Mouse (Mus musculus) cerebellum, adult 2 months (tissue): ENCODE data around the gene Zg16.

ENCODE experiments used
- CTCF ChIP-seq: fragments of 200-500 bp; IDR thresholded peaks from 2 replicates; pipeline ENCODE4 v1.5.1; 2011; ENCODE audit warnings: low read depth, mild to moderate bottlenecking, control low read depth, low read length, moderate library complexity, borderline replicate concordance; ENCODE audit not compliant: insufficient read depth
- POLR2A ChIP-seq: fragments of 200-500 bp; IDR thresholded peaks from 2 replicates; pipeline ENCODE4 v1.6.1; 2011; ENCODE audit warnings: low read length, control low read depth, borderline replicate concordance; ENCODE audit not compliant: insufficient read depth

DNA sequence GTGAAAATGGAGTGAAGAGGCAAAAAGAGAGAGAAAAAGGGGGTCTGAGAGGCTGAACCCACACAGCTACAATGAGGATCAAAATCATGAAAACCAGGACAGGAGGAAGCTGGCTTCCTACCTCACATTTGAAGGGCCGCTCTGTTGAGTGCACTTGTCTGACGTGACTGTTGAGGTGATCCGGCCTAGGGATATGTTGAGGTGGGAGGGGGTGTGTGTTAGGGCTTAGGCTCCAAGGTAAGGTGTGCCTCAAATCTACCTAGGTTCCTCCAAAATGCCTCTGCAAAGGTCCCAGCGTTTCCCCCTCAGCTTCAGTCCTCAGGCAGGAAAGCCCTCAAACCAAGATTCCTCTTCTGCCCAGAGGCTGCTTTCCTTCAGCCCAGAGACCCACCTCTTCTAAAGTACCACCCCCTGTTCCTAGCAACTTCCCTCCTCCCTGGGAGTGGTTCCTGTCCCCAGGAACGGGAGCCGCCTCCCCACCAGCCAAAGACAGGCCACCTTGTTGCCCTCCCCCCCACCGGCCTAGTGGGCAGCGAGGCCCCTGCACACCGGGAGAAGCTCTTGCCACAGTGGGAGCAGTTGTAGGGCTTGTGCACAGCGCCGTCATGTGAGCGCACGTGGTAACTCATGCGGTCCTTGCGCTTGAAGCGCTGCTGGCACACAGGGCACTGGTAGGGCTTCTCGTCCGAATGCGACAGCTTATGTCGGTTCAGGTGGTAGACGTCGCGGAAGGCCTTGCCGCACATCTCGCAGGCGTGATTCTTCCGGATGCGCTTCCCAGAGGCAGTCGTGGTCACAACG is 62.2 kb downstream of the Zg16 start:
- TF ChIP-seq CTCF (peak; percentile 73), POLR2A (peak; percentile 34; the same call in 1 of the 2 replicates)
